Mouse (Mus musculus) E14TG2a.4 (cell line): ENCODE measurements around the gene Gucy2g.
"Not testable (repeated sequence)": the region's sequence is repeated elsewhere in the genome, so short reads cannot be mapped to it uniquely, and the experiment has no call there.

ENCODE experiments used
- H3K27me3 ChIP-seq: 2 replicates; pipeline ENCODE4 v1.6.1; 2014; ENCODE audit warnings: low read length, control low read depth; ENCODE audit not compliant: insufficient read depth
- H3K36me3 ChIP-seq: 2 replicates; pipeline ENCODE4 v1.6.1; 2014; ENCODE audit warnings: low read length, control low read depth; ENCODE audit not compliant: insufficient read depth
- H3K4me1 ChIP-seq: replicated peaks from 2 replicates; pipeline ENCODE4 v1.6.1; 2014; ENCODE audit warnings: low read depth, low read length, control low read depth
- H3K4me3 ChIP-seq: replicated peaks from 2 replicates; pipeline ENCODE4 v1.5.1; 2014; ENCODE audit warnings: mild to moderate bottlenecking, low read length
- H3K9me3 ChIP-seq: 2 replicates; pipeline ENCODE4 v1.6.1; 2014; ENCODE audit warnings: low read length, control low read depth
- CTCF ChIP-seq: conservative IDR thresholded peaks from 2 replicates; pipeline ENCODE4 v1.5.1; 2014; ENCODE audit warnings: low read length
- NANOG ChIP-seq: IDR thresholded peaks from 2 replicates; pipeline ENCODE4 v1.6.1; 2014; ENCODE audit warnings: borderline replicate concordance, low read length, mixed read lengths
- POU5F1 ChIP-seq: IDR thresholded peaks from 2 replicates; pipeline ENCODE4 v1.6.1; 2014; ENCODE audit warnings: low read length, borderline replicate concordance

Gucy2g gene

DNA sequence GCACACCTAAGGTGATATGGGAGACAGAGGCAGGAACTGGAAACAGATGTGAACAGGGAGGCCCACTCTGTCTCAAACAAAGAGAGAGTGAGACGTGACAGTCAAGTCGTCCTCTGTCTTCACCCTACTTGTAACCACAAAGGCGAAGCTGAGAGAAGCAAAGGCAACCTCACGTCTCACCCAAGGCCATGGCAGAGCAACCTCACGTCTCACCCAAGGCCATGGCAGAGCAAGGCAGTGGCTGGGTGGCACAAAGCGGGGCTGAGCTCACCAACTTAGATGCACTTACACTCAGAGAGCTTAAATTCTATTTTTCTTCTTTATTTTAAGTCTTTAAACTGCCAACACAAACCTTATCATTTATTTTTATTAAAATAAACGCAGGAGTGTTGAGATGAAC lies 84.0 kb downstream of the Gucy2g start:
- no peaks in the 10 kb centered on the region for H3K36me3 ChIP-seq
- no peak overlapping the region for H3K4me3 ChIP-seq

DNA sequence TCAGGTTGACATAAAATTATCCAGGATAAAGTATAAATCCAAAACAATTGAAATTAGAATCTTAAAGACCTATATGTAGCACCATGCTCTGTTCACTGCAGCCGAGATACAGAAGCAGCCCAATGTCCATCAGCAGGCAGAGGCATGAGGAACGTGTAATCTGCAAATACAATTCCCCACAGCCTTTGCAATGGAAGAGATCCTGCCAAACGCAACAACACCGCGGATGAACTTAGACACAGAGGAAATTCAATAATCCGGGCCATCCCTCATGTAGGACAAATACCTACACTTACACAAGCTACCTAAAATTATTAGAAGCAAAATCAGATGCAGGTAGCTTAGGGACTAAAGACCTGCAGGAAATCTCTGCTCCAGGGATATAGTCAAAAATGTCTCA lies 88.1 kb downstream of the Gucy2g start:
- Histone ChIP-seq H3K9me3 (peaks cover 3% of the 10 kb centered on the region; the same call in 1 of the 2 replicates), H3K36me3 (no peaks in the 10 kb centered on the region), H3K4me3 (no peak overlapping the region), H3K27me3 (no peaks in the 10 kb centered on the region; the same call in 1 of the 2 replicates), H3K4me1 (peaks cover 10% of the 10 kb centered on the region)
- TF ChIP-seq CTCF (no peak), POU5F1 (no peak), NANOG (no peak)

More for the DNA sequence above, 84.0 kb downstream of the Gucy2g start:
- H3K9me3 ChIP-seq, result no peaks in the 10 kb centered on the region
- peaks cover 10% of the 10 kb centered on the region; the same call in 1 of the 2 replicates for H3K4me1 ChIP-seq
- TF ChIP-seq POU5F1 (no peak), CTCF (no peak), NANOG (no peak)
- no peaks in the 10 kb centered on the region for H3K27me3 ChIP-seq

DNA sequence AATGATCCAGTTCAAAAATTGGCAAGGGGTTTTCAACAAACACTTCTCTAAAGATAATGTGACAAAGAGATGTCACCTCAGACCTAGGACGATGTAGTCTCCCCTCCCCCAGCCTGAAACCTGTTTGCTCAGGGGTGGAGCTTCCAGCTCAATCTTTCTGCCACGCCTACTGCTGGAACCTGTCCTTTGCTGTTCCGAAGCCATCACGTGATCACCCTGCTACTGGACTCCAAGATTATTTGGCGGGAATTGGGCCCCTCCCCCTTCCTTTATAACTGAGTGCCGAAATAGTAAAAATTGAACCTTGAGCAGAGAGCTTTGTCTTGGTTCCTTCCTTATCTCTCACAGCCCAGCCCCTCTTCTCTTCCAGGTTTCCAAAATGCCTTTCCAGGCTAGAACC lies 88.8 kb downstream of the Gucy2g start:
- H3K9me3 ChIP-seq, H3K36me3 ChIP-seq, H3K27me3 ChIP-seq, H3K4me3 ChIP-seq: not testable (repeated sequence)
- peaks cover 17% of the 10 kb centered on the region for H3K4me1 ChIP-seq

DNA sequence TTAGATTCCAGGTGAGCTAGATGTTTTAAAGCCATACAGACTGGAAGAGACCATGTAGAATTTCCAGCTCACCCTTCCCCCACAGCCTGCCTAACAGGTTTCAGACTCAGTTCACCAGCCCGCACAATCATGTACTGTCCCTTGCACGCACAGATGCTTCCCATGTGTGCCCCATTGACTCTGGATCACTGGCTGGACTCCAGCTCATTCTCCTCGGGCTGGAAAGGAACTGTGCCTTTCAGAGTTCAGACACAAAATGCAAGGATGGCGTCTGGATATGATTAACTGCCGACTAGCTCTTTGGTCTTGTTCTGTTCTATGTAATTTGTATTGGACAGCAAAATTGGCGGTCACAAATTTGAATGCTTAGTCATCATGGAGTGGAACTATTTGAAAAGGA lies 91.4 kb downstream of the Gucy2g start:
- Histone ChIP-seq H3K36me3 (no peaks in the 10 kb centered on the region), H3K9me3 (peaks cover 3% of the 10 kb centered on the region; the same call in 1 of the 2 replicates), H3K4me1 (peaks cover 26% of the 10 kb centered on the region), H3K27me3 (no peaks in the 10 kb centered on the region; the same call in 1 of the 2 replicates), H3K4me3 (no peak overlapping the region)
- TF ChIP-seq POU5F1, result no peak
- TF ChIP-seq NANOG, result no peak
- no peak for TF ChIP-seq CTCF

DNA sequence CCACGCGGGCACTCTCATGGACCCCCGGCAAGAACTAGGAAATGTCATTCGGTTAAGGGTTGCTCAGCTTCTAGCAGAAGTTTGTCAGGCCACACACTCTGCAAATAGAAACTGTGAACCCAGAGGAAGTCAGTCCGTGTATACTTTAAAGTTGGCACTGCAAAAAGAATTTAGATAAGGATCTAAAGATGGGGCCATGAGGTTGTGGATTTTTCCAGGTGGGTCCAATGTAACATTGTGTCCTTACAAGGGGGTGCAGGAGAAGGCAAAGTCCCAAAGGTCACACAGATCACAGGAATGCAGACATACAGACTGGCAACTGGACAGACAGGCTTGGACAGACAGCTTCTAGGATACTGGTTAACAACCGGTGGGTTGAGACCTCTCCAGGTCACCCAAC lies 92.9 kb downstream of the Gucy2g start:
- H3K9me3 ChIP-seq, result peaks cover 3% of the 10 kb centered on the region; the same call in 1 of the 2 replicates
- H3K4me1 ChIP-seq, result peaks cover 38% of the 10 kb centered on the region
- no peak overlapping the region for H3K4me3 ChIP-seq
- TF ChIP-seq POU5F1, result no peak
- TF ChIP-seq CTCF, result no peak
- no peak for TF ChIP-seq NANOG
- no peaks in the 10 kb centered on the region; the same call in 1 of the 2 replicates for H3K27me3 ChIP-seq
- H3K36me3 ChIP-seq, result no peaks in the 10 kb centered on the region
